Comparison of ENCODE assay signal across 8 mouse cellular contexts in the genomic region with DNA sequence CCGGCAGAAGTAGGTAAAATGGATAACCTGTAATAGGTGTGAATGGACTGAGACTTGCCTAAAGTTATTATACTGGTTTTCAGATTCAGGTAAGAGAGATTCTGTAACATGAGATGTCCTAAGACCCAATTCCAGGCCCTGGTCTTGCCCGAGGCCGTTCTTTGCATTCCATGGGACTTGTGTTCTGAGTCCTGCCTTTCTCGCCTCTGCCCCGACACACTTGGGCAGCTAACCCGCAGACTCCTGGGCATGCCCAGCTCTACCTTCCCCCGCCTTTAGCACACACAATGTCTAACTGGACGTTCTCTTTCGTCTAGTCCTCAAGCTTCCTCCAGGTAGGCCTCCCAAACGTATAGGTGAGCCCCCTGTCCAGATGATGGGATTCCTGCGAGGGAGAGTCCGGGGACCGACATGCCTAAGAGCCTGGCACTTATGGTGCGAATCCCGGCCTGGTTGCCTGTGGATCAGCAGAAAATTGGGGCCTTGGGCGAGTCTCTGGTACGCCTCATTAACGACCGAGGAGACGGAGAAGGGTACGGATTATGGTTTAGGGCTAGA. TPM values are rescaled to one million over a fixed set of nuclear protein-coding genes. Genes with fewer than 3 reads are reported as not detected.
DNase-seq lines count a peak whose midpoint lies in the region; ATAC-seq and TF ChIP-seq lines count a peak whose summit lies in the region.

No protein-coding gene starts in this region.

- H3K27ac ChIP-seq in brown adipose tissue, adult 24 weeks (replicated peaks; ENCODE audit: low read depth, low read length), result peak overlapping the region; percentile 98
- peak overlapping the region; percentile 90 for H3K27ac ChIP-seq in hindbrain, embryonic 16.5 days (ENCODE audit: low read depth, low read length)

- H3K4me1 ChIP-seq in lung, adult 2 months (ENCODE audit: control insufficient read depth, insufficient read depth, low read length), result peaks cover 2% of the 10 kb centered on the region; the same call in 1 of the 2 replicates
- peaks cover 8% of the 10 kb centered on the region for H3K4me1 ChIP-seq in brown adipose tissue, adult 24 weeks (ENCODE audit: control insufficient read depth, insufficient read depth, insufficient read length, low read length)
- peaks cover 19% of the 10 kb centered on the region for H3K4me1 ChIP-seq in hindbrain, embryonic 16.5 days (ENCODE audit: control insufficient read depth, insufficient read depth, low read depth, low read length)

- TF ChIP-seq CTCF in lung, adult 2 months (IDR thresholded peaks at IDR 0.05; ENCODE audit: insufficient read depth, low read length), result no peak

- H3K36me3 ChIP-seq in hindbrain, embryonic 16.5 days (ENCODE audit: control insufficient read depth, insufficient read depth, low read length), result no peaks in the 10 kb centered on the region

- no peaks in the 10 kb centered on the region for H3K9me3 ChIP-seq in hindbrain, embryonic 16.5 days (ENCODE audit: control insufficient read depth, low read length)

- TF ChIP-seq POLR2A in lung, adult 2 months (IDR thresholded peaks at IDR 0.05; ENCODE audit: borderline replicate concordance, extremely low read depth, low read depth, low read length), result no peak

- peak overlapping the region; percentile 94 for H3K9ac ChIP-seq in hindbrain, embryonic 16.5 days (ENCODE audit: low read depth, low read length)

- peak overlapping the region; percentile 96 for H3K4me2 ChIP-seq in hindbrain, embryonic 16.5 days (ENCODE audit: low read length)

- peak overlapping the region; percentile 81 for H3K4me3 ChIP-seq in lung, adult 2 months (replicated peaks; ENCODE audit: extremely low read depth, low read depth, low read length)
- H3K4me3 ChIP-seq in brown adipose tissue, adult 24 weeks (ENCODE audit: insufficient read depth, low read depth, low read length), result peak overlapping the region; percentile 85
- peak overlapping the region; percentile 88 for H3K4me3 ChIP-seq in hindbrain, embryonic 16.5 days (ENCODE audit: low read length)

- DNase-seq in lung, adult 2 months, result no peak
- DNase-seq in lung, postnatal 14 days, result no peak
- DNase-seq in right cerebral cortex, postnatal 4 days, result no peak
- no peak for DNase-seq in spleen, postnatal 14 days (ENCODE audit: low spot score in 2 of 2)
- no peak for DNase-seq in frontal cortex, postnatal 36 days (ENCODE audit: low spot score in 2 of 2)

- WGBS in lung, adult 2 months, result 1% methylated on average over 21 of the region's 21 CpGs
- WGBS in hindbrain, embryonic 16.5 days, result 4% methylated on average over 21 of the region's 21 CpGs

- H3K27me3 ChIP-seq in hindbrain, embryonic 16.5 days (replicated peaks; ENCODE audit: control insufficient read depth, insufficient read depth, low read length), result no peaks in the 10 kb centered on the region

- ATAC-seq in hindbrain, embryonic 16.5 days, result peak; percentile 75
- ATAC-seq in megakaryocyte, adult 5-6 weeks (ENCODE audit: poor library complexity, severe bottlenecking), result peak; percentile 31

RNA-seq across cellular contexts. Expression of a gene that starts 0.5 kb away (rescaled TPM):
- 39.7 and 57.4 TPM in 2 replicates for polyA plus RNA-seq in lung, adult 2 months (2012; rRNA removed)
- 53.1 and 58.1 TPM in 2 replicates for polyA plus RNA-seq in brown adipose tissue, adult 24 weeks (2012; ENCODE audit: insufficient read depth, insufficient read length, missing spikeins)
- 132 and 139 TPM in 2 replicates for polyA plus RNA-seq in hindbrain, embryonic 16.5 days (2015; fragmentation: Nextera tagmentation; extraction: Ambion mirVana)
- 75.7 and 86.1 TPM in 2 replicates for total RNA-seq in megakaryocyte, adult 5-6 weeks (2015)
- total RNA-seq in megakaryocyte, adult 5-6 weeks (2017), result 79.6 and 82.8 TPM in 2 replicates

RNA-seq across cellular contexts. Expression of a gene that starts 34.1 kb away (rescaled TPM):
- 38.6 and 45.8 TPM in 2 replicates for polyA plus RNA-seq in lung, adult 2 months (2012; rRNA removed)
- 7.2 and 9.1 TPM in 2 replicates for polyA plus RNA-seq in brown adipose tissue, adult 24 weeks (2012; ENCODE audit: insufficient read depth, insufficient read length, missing spikeins)
- 13.4 and 14.8 TPM in 2 replicates for polyA plus RNA-seq in hindbrain, embryonic 16.5 days (2015; fragmentation: Nextera tagmentation; extraction: Ambion mirVana)
- 33.4 and 40.0 TPM in 2 replicates for total RNA-seq in megakaryocyte, adult 5-6 weeks (2015)
- total RNA-seq in megakaryocyte, adult 5-6 weeks (2017), result 43.0 and 44.8 TPM in 2 replicates

RNA-seq across cellular contexts. Expression of a gene that starts 47.2 kb away (rescaled TPM):
- 1.3 and 1.8 TPM in 2 replicates for polyA plus RNA-seq in lung, adult 2 months (2012; rRNA removed)
- polyA plus RNA-seq in brown adipose tissue, adult 24 weeks (2012; ENCODE audit: insufficient read depth, insufficient read length, missing spikeins), result not detected in 2 replicates
- polyA plus RNA-seq in hindbrain, embryonic 16.5 days (2015; fragmentation: Nextera tagmentation; extraction: Ambion mirVana), result 0.19 TPM in 1 of 2 replicates, not detected in the other
- 0.56 and 0.57 TPM in 2 replicates for total RNA-seq in megakaryocyte, adult 5-6 weeks (2015)
- total RNA-seq in megakaryocyte, adult 5-6 weeks (2017), result 1.2 and 1.9 TPM in 2 replicates

RNA-seq across cellular contexts. Expression of a gene that starts 47.4 kb away (rescaled TPM):
- polyA plus RNA-seq in lung, adult 2 months (2012; rRNA removed), result 4.5 and 6.4 TPM in 2 replicates
- polyA plus RNA-seq in brown adipose tissue, adult 24 weeks (2012; ENCODE audit: insufficient read depth, insufficient read length, missing spikeins), result 1.2 TPM in 1 of 2 replicates, not detected in the other
- 4.6 and 5.2 TPM in 2 replicates for polyA plus RNA-seq in hindbrain, embryonic 16.5 days (2015; fragmentation: Nextera tagmentation; extraction: Ambion mirVana)
- 2.3 and 3.8 TPM in 2 replicates for total RNA-seq in megakaryocyte, adult 5-6 weeks (2015)
- 4.8 and 5.5 TPM in 2 replicates for total RNA-seq in megakaryocyte, adult 5-6 weeks (2017)
